Mouse (Mus musculus): ENCODE measurements around the gene Tmcc1.

GRCm38 (mm10) chr6:115985622-115986021, 207.7 kb downstream of the Tmcc1 start:
- TF ChIP-seq POLR2A (IDR thresholded peaks at IDR 0.05; ENCODE audit: control insufficient read depth, low read depth, low read length) (no peak), CTCF (IDR thresholded peaks at IDR 0.05; ENCODE audit: control insufficient read depth, insufficient read depth, insufficient replicate concordance, low read depth, low read length) (no peak)

Measured in testis, adult 2 months (tissue).